Mouse (Mus musculus) midbrain, embryonic 14.5 days (tissue): ENCODE measurements at regions not wholly inside any gene's neighbourhood (a gene's known extent, or its start where the extent isn't known, plus 50 kb on each side); places are given as distances from the start of the nearest gene placed in this dataset.

Experiments
- ATAC-seq: fragments of 200-750 bp; cut with Nextera tagmentation; 2 replicates; pipeline ENCODE4 v1.8.0; 2017; ENCODE audit warnings: moderate number of reproducible peaks, moderate library complexity; ENCODE audit not compliant: low FRiP score, low TSS enrichment
- DNase-seq: peaks from one replicate; pipeline ENCODE4 v3.0.0-alpha.2; 2015
- H3K27ac ChIP-seq: fragments of 300-500 bp; sonication (generic); replicated peaks from 2 replicates; pipeline ENCODE4 v1.5.1; 2014; ENCODE audit warnings: mild to moderate bottlenecking, low read depth, low read length, moderate library complexity
- H3K27me3 ChIP-seq: fragments of 300-500 bp; sonication (generic); 2 replicates; pipeline ENCODE4 v1.6.1; 2014; ENCODE audit warnings: low read length, control low read depth, mixed read lengths; ENCODE audit not compliant: control insufficient read depth, insufficient read depth
- H3K36me3 ChIP-seq: fragments of 300-500 bp; sonication (generic); 2 replicates; pipeline ENCODE4 v1.6.1; 2014; ENCODE audit warnings: low read length, control low read depth; ENCODE audit not compliant: control insufficient read depth, insufficient read depth
- H3K4me1 ChIP-seq: fragments of 300-500 bp; sonication (generic); 2 replicates; pipeline ENCODE4 v1.6.1; 2014; ENCODE audit warnings: mild to moderate bottlenecking, antibody characterized with exemption, low read length, control low read depth; ENCODE audit not compliant: control insufficient read depth, insufficient read depth
- H3K4me2 ChIP-seq: fragments of 300-500 bp; sonication (generic); 2 replicates; pipeline ENCODE4 v1.6.1; 2014; ENCODE audit warnings: mild to moderate bottlenecking, low read length, moderate library complexity
- H3K4me3 ChIP-seq: fragments of 300-500 bp; sonication (generic); replicated peaks from 2 replicates; pipeline ENCODE4 v1.5.1; 2014; ENCODE audit warnings: low read depth, low read length
- H3K9ac ChIP-seq: fragments of 300-500 bp; sonication (generic); replicated peaks from 2 replicates; pipeline ENCODE4 v1.6.1; 2014; ENCODE audit warnings: mild to moderate bottlenecking, low read length, moderate library complexity
- H3K9me3 ChIP-seq: fragments of 300-500 bp; sonication (generic); 2 replicates; pipeline ENCODE4 v1.6.1; 2016; ENCODE audit warnings: low read length, control low read depth, mixed read lengths; ENCODE audit not compliant: control insufficient read depth
- WGBS: fragments of 180-500 bp; shearing (Covaris S2); extraction: QIAGEN DNeasy Blood & Tissue Kit; methylation state at CpG from one replicate; pipeline ENCODE4 v1.1.7; 2014; 5-methylcytosine and 5-hydroxymethylcytosine counted together

DNA sequence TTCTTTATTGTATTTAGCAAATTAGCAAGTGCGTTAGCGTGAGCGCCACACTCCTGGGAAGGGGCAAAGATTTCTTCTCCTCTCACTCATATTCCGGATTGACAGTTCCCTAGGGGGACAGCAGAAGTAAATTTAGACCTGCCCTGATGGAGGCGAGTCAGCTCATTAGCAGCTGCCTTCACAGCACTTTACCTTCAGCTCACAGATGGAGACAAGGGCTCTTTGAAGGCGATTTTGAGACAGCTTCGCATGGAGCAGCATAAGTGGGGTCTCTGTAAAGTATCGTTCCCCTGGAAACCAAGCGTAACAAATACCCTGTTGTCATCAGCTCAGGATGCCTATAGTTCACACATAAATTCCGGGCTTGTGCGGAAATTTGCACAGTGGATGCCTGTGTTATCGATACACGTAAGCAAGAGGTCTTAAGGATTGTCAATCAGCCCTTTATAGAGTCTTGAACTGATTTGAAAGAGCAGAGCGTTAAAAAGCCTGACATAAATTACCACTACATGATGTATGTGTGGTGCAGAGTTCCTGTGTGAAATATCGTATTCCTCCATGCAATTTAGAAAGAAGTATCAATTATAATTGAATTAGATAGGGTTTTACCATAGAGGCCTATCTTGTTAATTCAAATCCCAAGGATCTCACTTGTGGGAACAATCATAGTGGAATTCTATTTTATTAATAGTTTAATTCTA is 86.6 kb upstream of the Tmprss15 start:
- peaks cover 8% of the 10 kb centered on the region for H3K4me1 ChIP-seq
- no peaks in the 10 kb centered on the region for H3K27me3 ChIP-seq
- DNase-seq = peak; percentile 78
- H3K4me3 ChIP-seq = peak overlapping the region; percentile 15; the same call in 1 of the 2 replicates
- no peak overlapping the region; the same call in 1 of the 2 replicates for H3K9ac ChIP-seq
- 14% methylated on average over 15 of the region's 15 CpGs for WGBS
- peak; percentile 87 for ATAC-seq
- peak overlapping the region; percentile 52 for H3K4me2 ChIP-seq
- H3K27ac ChIP-seq = peak overlapping the region; percentile 50
- H3K9me3 ChIP-seq = no peaks in the 10 kb centered on the region
- no peaks in the 10 kb centered on the region for H3K36me3 ChIP-seq

DNA sequence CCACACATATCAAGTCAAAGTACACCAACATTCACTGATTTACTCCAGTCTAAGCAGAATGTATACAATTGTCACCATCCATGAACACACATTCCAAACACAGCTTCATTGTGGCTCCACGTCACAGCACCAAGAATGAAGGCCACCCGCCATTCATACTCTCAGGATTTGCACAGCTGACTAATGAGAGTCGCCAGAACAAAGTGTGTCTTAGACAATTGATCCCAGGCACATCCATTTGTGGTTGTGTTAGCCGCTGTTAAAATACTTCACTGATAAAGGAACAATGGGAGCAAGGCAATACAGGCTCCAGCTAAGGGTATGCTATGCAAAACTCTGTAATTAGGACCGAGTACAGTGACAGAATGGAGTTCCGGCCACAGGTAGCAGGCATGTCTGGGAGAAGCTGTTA is 85.9 kb upstream of the Tmprss15 start:
- Histone ChIP-seq H3K9me3 (no peaks in the 10 kb centered on the region), H3K27me3 (no peaks in the 10 kb centered on the region), H3K27ac (peak overlapping the region; percentile 50), H3K4me1 (peaks cover 8% of the 10 kb centered on the region), H3K9ac (no peak overlapping the region; the same call in 1 of the 2 replicates), H3K36me3 (no peaks in the 10 kb centered on the region), H3K4me3 (no peak overlapping the region), H3K4me2 (peak overlapping the region; percentile 52)
- 23% methylated on average over 6 of the region's 6 CpGs for WGBS
- peak; percentile 56 for DNase-seq
- ATAC-seq = peak; percentile 57

DNA sequence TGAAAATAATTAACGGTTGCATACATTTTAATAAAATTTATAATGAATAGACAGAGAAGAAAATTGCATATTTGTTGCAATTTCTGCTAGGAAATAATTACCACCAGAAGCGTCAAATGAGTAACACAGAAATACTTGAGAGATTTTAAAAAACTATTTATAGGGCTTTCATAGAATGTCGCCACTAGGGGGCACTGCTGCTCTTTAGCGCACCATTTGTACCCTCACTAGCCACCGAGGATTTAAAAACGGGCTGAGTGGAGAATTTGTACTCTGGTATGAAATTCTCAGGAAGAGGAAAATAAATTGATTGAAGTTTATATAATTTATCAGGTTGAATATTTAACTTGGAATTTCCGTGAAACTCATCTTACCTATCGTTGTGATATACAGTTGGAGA is 77.3 kb upstream of the Tmprss15 start:
- no peaks in the 10 kb centered on the region for H3K27me3 ChIP-seq
- peaks cover 3% of the 10 kb centered on the region; the same call in 1 of the 2 replicates for H3K9me3 ChIP-seq
- 16% methylated on average over 8 of the region's 8 CpGs for WGBS
- H3K36me3 ChIP-seq = no peaks in the 10 kb centered on the region
- H3K4me1 ChIP-seq = no peaks in the 10 kb centered on the region
- peak; percentile 93 for DNase-seq
- no peak overlapping the region for H3K9ac ChIP-seq
- no peak overlapping the region for H3K27ac ChIP-seq
- H3K4me3 ChIP-seq = no peak overlapping the region
- ATAC-seq = peak; percentile 50; the same call in 1 of the 2 replicates
- no peak overlapping the region for H3K4me2 ChIP-seq

DNA sequence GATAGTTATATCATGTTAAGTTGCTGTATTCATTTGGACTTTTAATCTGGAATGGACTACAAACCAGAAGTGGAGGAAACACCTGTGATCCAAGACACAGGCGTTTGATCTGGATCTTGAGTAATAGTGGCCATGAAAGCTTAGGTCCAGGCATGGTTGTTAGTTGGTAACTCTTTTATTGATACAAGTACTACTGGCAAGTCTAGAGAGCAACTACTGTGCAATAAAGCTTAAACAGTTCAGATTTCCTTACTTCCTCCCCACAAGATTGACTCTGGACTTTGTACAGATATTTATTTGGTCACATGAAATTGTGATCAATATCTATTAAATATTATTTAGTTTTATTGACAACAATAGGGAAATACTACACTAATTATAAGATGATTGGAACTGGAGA is 51.9 kb upstream of the Tmprss15 start:
- no peaks in the 10 kb centered on the region for H3K9me3 ChIP-seq
- no peak overlapping the region for H3K4me3 ChIP-seq
- no peaks in the 10 kb centered on the region for H3K27me3 ChIP-seq
- DNase-seq (no peak), ATAC-seq (no peak)
- 86% methylated on average over 1 of the region's 1 CpGs for WGBS
- H3K9ac ChIP-seq = no peak overlapping the region
- H3K27ac ChIP-seq = no peak overlapping the region
- no peaks in the 10 kb centered on the region for H3K4me1 ChIP-seq
- no peak overlapping the region for H3K4me2 ChIP-seq
- no peaks in the 10 kb centered on the region for H3K36me3 ChIP-seq
